32 mouse cellular contexts compared by ENCODE assay signal in genomic region chr14:76511971-76512370, GRCm38 (mm10). TPM values are rescaled to one million over a fixed set of nuclear protein-coding genes. Genes with fewer than 3 reads are reported as not detected.
A peak's percentile ranks its signal among the peaks of the same experiment; 100 is the strongest.
DNase-seq lines count a peak whose midpoint lies in the region; ATAC-seq lines count a peak whose summit lies in the region.
"Had no signal": no experiment of that assay in that cellular context is flagged by ENCODE, and none has a peak within 500 bp of the region (broad histone marks: within the 10 kb centered on the region; RNA-seq: fewer than 3 reads in every experiment).

No protein-coding gene starts in this region.

- H3K4me1 ChIP-seq in midbrain, embryonic 11.5 days (ENCODE audit: control insufficient read depth, insufficient read depth, low read length), result peaks cover 25% of the 10 kb centered on the region
- peaks cover 35% of the 10 kb centered on the region for H3K4me1 ChIP-seq in midbrain, embryonic 15.5 days

- H3K36me3 ChIP-seq in midbrain, embryonic 11.5 days (ENCODE audit: control insufficient read depth, insufficient read depth, low read length), result peaks cover 2% of the 10 kb centered on the region; the same call in 1 of the 2 replicates
- H3K36me3 ChIP-seq in midbrain, embryonic 15.5 days (replicated peaks), result 0 out of 2 replicates have a peak, but pooled peaks cover 7% of the 10 kb centered on the region

- no peak overlapping the region for H3K27ac ChIP-seq in midbrain, embryonic 11.5 days (ENCODE audit: low read depth, low read length)
- H3K27ac ChIP-seq in midbrain, embryonic 15.5 days, result no peak overlapping the region
- H3K27ac ChIP-seq: embryonic facial prominence, embryonic 10.5 days; embryonic facial prominence, embryonic 13.5 days; forebrain, embryonic 10.5 days; forebrain, embryonic 13.5 days; heart, adult 2 months; heart, embryonic 13.5 days; hindbrain, embryonic 14.5 days; hindbrain, postnatal 0 days had no signal

- H3K9me3 ChIP-seq in midbrain, embryonic 11.5 days (ENCODE audit: control insufficient read depth, low read length), result no peaks in the 10 kb centered on the region
- no peaks in the 10 kb centered on the region for H3K9me3 ChIP-seq in midbrain, embryonic 15.5 days
- H3K9me3 ChIP-seq: embryonic facial prominence, embryonic 10.5 days; embryonic facial prominence, embryonic 13.5 days; forebrain, embryonic 10.5 days; forebrain, embryonic 13.5 days; heart, embryonic 10.5 days; heart, embryonic 13.5 days had no signal

- 76% methylated on average over 7 of the region's 7 CpGs for WGBS in midbrain, embryonic 11.5 days
- 79% methylated on average over 7 of the region's 7 CpGs for WGBS in midbrain, embryonic 15.5 days

- no peak overlapping the region for H3K4me2 ChIP-seq in midbrain, embryonic 11.5 days
- no peak overlapping the region for H3K4me2 ChIP-seq in midbrain, embryonic 15.5 days
- H3K4me2 ChIP-seq: embryonic facial prominence, embryonic 13.5 days; forebrain, embryonic 13.5 days; heart, embryonic 13.5 days; hindbrain, embryonic 14.5 days had no signal

- DNase-seq in cerebellum, postnatal 14 days, result peak; percentile 81 to 85
- no peak for DNase-seq in cerebellum, postnatal 36 days
- DNase-seq in midbrain, embryonic 11.5 days (ENCODE audit: low spot score, missing footprints), result peak; percentile 85
- peak; percentile 92 for DNase-seq in Muller cell, postnatal 12 days (ENCODE audit: inconsistent ontology term)
- no peak for DNase-seq in layer of hippocampus, adult 11-12 months (ENCODE audit: low spot score)
- no peak for DNase-seq in lung, postnatal 25 days (ENCODE audit: low spot score)
- DNase-seq: adrenal gland, adult 2 months; adrenal gland, postnatal 14 days; B cell, adult 2 months; cerebellum, adult 11-12 months; cerebellum, adult 8-10 months; cerebellum, postnatal 25 days; embryo, embryonic 11 days; gastrocnemius, postnatal 10 days; gastrocnemius, postnatal 36 days; heart, adult 2 months; heart, postnatal 14 days; heart, postnatal 4 days had no signal

- H3K9ac ChIP-seq in midbrain, embryonic 11.5 days (ENCODE audit: low read length), result no peak overlapping the region
- no peak overlapping the region for H3K9ac ChIP-seq in midbrain, embryonic 15.5 days
- H3K9ac ChIP-seq: embryonic facial prominence, embryonic 13.5 days; forebrain, embryonic 13.5 days; heart, embryonic 13.5 days; hindbrain, embryonic 14.5 days had no signal

- no peaks in the 10 kb centered on the region for H3K27me3 ChIP-seq in midbrain, embryonic 11.5 days (ENCODE audit: control insufficient read depth, insufficient read depth, low read length)
- H3K27me3 ChIP-seq in midbrain, embryonic 15.5 days (replicated peaks), result no peaks in the 10 kb centered on the region
- H3K27me3 ChIP-seq: embryonic facial prominence, embryonic 13.5 days; forebrain, embryonic 13.5 days; heart, embryonic 13.5 days; Patski had no signal

- H3K4me3 ChIP-seq in midbrain, embryonic 11.5 days (ENCODE audit: low read depth, low read length), result no peak overlapping the region
- no peak overlapping the region for H3K4me3 ChIP-seq in midbrain, embryonic 15.5 days
- H3K4me3 ChIP-seq: embryonic facial prominence, embryonic 10.5 days; embryonic facial prominence, embryonic 13.5 days; erythroblast, embryonic 14.5 days; forebrain, embryonic 10.5 days; forebrain, embryonic 13.5 days; heart, adult 2 months; heart, embryonic 10.5 days; heart, embryonic 13.5 days had no signal

- no peak for ATAC-seq in midbrain, embryonic 11.5 days (ENCODE audit: low FRiP score)
- ATAC-seq in midbrain, embryonic 15.5 days (replicated peaks), result no peak
- ATAC-seq: CD4-positive, CD25-positive, alpha-beta regulatory T cell, adult 4 months; forebrain, embryonic 13.5 days; forebrain, embryonic 16.5 days; hindbrain, postnatal 0 days; inflammation-experienced regulatory T-cells, adult 6 months; Patski had no signal

RNA-seq across cellular contexts. Expression of gene Serp2, which starts 44.7 kb away (rescaled TPM):
- 45.5 and 47.3 TPM in 2 replicates for polyA plus RNA-seq in midbrain, embryonic 11.5 days (2014; fragmentation: Nextera tagmentation; extraction: Ambion mirVana)
- polyA plus RNA-seq in midbrain, embryonic 15.5 days (2015; fragmentation: Nextera tagmentation; extraction: Ambion mirVana), result 186 and 187 TPM in 2 replicates

Comparison
In these comparisons a context has a peak if more than half of its experiments do, and no peak if none do; other contexts are left out.
1. DNase-seq: peak in cerebellum, postnatal 14 days (2 of 2), midbrain, embryonic 11.5 days (single experiment) and Muller cell, postnatal 12 days (single experiment); none in cerebellum, postnatal 36 days (0 of 2), layer of hippocampus, adult 11-12 months (single experiment) and lung, postnatal 25 days (single experiment).